Mouse (Mus musculus) forebrain, postnatal 0 days (tissue): ENCODE results near the gene Rab4a. TPM values are rescaled to one million over a fixed set of nuclear protein-coding genes. Genes with fewer than 3 reads are reported as not detected.

ENCODE experiments used
- ATAC-seq: fragments of 200-750 bp; cut with Nextera tagmentation; 2 replicates; pipeline ENCODE4 v1.8.0; 2017; ENCODE audit warnings: mild to moderate bottlenecking, moderate library complexity
- DNase-seq: peaks from one replicate; pipeline ENCODE4 v3.0.0-alpha.2; 2015
- H3K27ac ChIP-seq: fragments of 300-500 bp; sonication (generic); 2 replicates; pipeline ENCODE4 v1.5.1; 2014; ENCODE audit warnings: low read depth, mild to moderate bottlenecking, antibody characterized with exemption, low read length, moderate library complexity, mixed read lengths
- H3K27me3 ChIP-seq: fragments of 300-500 bp; sonication (generic); 2 replicates; pipeline ENCODE4 v1.6.1; 2014; ENCODE audit warnings: mild to moderate bottlenecking, low read length, mixed read lengths; ENCODE audit not compliant: insufficient read depth
- H3K36me3 ChIP-seq: fragments of 300-500 bp; sonication (generic); 2 replicates; pipeline ENCODE4 v1.6.1; 2014; ENCODE audit warnings: mild to moderate bottlenecking, moderate library complexity; ENCODE audit not compliant: insufficient read depth
- H3K4me1 ChIP-seq: fragments of 300-500 bp; sonication (generic); 2 replicates; pipeline ENCODE4 v1.6.1; 2014; ENCODE audit warnings: antibody characterized with exemption; ENCODE audit not compliant: insufficient read depth
- H3K4me2 ChIP-seq: fragments of 300-500 bp; sonication (generic); 2 replicates; pipeline ENCODE4 v1.6.1; 2014; ENCODE audit warnings: low read depth, mild to moderate bottlenecking, moderate library complexity
- H3K4me3 ChIP-seq: fragments of 300-500 bp; sonication (generic); 2 replicates; pipeline ENCODE4 v1.5.1; 2014; ENCODE audit warnings: low read depth, low read length, mixed read lengths
- H3K9ac ChIP-seq: fragments of 300-500 bp; sonication (generic); 2 replicates; pipeline ENCODE4 v1.6.1; 2014; ENCODE audit warnings: mild to moderate bottlenecking
- H3K9me3 ChIP-seq: fragments of 300-500 bp; sonication (generic); 2 replicates; pipeline ENCODE4 v1.6.1; 2016; ENCODE audit warnings: low read length
- CTCF ChIP-seq: sonication (generic); IDR thresholded peaks from 2 replicates; pipeline ENCODE4 v1.5.1; 2016; ENCODE audit warnings: antibody characterized with exemption, control low read depth, low read depth
- WGBS: fragments of 180-500 bp; shearing (Covaris S2); extraction: QIAGEN DNeasy Blood & Tissue Kit; methylation state at CpG from one replicate; pipeline ENCODE4 v1.1.7; 2014; 5-methylcytosine and 5-hydroxymethylcytosine counted together
- polyA plus RNA-seq: library from polyadenylated mRNA; unstranded; fragments of >200 nt; fragmentation: Nextera tagmentation; extraction: Ambion mirVana; gene quantifications from 2 replicates; pipeline ENCODE4 v1.2.1, GENCODE M21; 2015
- total RNA-seq: library from RNA; depleted of rRNA; stranded (reverse); fragments of >200 nt; gene quantifications from 2 replicates; pipeline ENCODE4 v1.2.3, GENCODE M21; 2014

Gene Rab4a
- total and polyA plus RNA-seq, 2 experiments from 2014 or later, result 70.9 to 113 TPM

DNA sequence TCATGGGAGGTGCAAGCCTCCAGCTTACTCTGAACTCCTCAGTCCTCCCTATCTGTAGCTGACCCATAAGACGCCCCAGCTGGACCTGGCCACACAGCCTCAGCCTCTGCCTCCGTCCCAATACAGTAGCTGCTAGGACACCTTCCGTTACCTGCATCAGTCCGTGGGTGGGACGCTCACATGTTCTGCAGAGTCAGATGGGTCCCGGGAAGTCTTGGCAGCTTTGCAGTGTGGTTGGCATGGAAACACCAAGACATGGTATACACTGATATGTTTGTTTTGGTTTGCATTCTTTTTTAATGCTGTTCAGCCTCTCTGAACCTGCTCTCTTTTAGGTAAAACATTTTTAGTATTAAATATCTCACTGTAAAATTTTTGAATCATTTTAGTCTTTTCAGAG lies 30.6 kb downstream of the Rab4a start:
- WGBS, result 75% methylated on average over 6 of the region's 6 CpGs
- peaks cover 45% of the 10 kb centered on the region for H3K36me3 ChIP-seq

DNA sequence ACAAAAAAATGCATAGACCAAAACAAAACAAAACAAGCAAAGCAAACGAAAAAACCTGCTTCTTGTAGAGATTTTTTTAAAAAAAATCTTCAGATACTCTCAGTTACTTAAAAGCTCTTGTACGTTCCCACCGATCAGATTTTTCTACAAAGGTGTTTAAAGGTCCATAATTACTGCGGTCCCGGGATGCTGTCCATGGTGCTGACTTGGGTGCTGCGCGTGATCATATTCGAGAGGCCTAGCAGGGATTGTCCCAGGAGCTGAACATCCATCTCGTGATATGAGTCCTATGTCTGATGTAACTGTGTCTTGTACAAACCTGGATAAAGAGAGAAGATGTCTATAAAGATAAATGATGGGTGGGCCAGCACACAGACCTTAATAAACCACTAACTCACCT lies 32.7 kb downstream of the Rab4a start:
- DNase-seq (no peak), ATAC-seq (no peak)
- 83% methylated on average over 9 of the region's 9 CpGs for WGBS
- H3K9ac ChIP-seq, result no peak overlapping the region
- no peaks in the 10 kb centered on the region for H3K4me1 ChIP-seq
- no peak overlapping the region for H3K4me2 ChIP-seq
- no peak overlapping the region for H3K4me3 ChIP-seq
- no peak overlapping the region for H3K27ac ChIP-seq
- no peaks in the 10 kb centered on the region for H3K27me3 ChIP-seq
- no peak for TF ChIP-seq CTCF
- no peaks in the 10 kb centered on the region for H3K9me3 ChIP-seq
- peaks cover 36% of the 10 kb centered on the region for H3K36me3 ChIP-seq

More for the DNA sequence above, 30.6 kb downstream of the Rab4a start:
- no peak for TF ChIP-seq CTCF
- H3K4me3 ChIP-seq, result no peak overlapping the region
- H3K4me2 ChIP-seq, result no peak overlapping the region
- DNase-seq (no peak), ATAC-seq (no peak)
- no peaks in the 10 kb centered on the region for H3K9me3 ChIP-seq
- H3K4me1 ChIP-seq, result no peaks in the 10 kb centered on the region
- no peak overlapping the region for H3K9ac ChIP-seq
- no peaks in the 10 kb centered on the region for H3K27me3 ChIP-seq
- H3K27ac ChIP-seq, result no peak overlapping the region

DNA sequence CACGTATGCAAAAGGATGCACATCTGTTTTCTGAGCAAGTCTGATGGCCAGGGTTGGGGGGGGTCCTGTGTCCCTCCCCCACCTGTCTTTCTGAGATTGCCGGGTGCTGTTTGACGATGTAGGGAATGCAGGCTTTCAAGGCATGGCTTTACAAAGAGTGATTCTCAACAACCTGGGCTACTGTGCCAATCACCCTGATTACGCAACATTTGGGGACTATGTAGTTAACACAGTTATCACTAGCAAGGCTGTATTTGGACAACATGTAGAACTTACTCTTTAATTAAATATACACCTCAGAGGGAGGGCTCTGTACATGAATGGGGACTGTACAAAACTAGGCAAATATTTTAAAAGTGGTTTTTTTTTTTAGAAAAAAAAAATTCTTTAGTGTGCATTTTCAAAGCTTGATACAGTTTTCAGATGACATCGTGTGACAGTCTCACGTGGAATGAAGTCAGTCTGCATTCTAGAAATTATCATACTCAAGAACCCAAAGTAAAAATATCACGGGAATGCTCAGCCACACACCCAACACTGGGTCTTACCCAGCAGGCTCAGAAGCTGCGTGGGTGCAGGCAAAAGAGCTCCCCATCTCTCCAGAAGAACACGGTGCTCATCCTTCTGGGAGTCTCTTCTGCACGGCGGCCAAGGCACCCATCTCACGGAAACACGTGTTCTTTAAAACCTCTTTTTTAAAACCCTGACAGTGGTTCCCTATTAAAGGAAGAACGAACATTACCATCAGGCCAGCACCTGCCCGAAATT lies 35.0 kb downstream of the Rab4a start:
- ATAC-seq, result no peak

DNA sequence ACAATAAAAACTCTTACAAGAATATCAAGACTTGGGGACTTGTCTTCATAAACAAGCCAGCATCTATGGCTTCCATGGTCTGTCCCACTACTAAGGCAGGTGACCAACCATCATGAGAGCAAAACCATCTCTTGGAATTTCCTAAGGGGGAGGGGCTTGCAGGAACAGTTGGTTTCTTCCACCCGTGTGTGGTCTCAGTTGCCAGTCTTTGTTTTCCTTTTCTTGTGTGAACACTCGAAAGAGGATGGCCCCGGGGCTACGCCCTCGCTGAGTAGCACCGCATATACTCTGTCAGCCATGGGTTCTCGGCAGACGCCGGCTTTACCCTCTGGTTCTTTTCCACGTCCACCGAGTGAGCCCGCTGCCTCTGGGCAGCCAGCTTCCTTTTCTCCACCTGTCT lies 36.3 kb downstream of the Rab4a start:
- no peak overlapping the region for H3K27ac ChIP-seq
- no peaks in the 10 kb centered on the region for H3K9me3 ChIP-seq
- DNase-seq, result no peak

More for the DNA sequence above, 35.0 kb downstream of the Rab4a start:
- WGBS, result 87% methylated on average over 15 of the region's 15 CpGs
- no peak for DNase-seq
- peaks cover 17% of the 10 kb centered on the region for H3K36me3 ChIP-seq
- H3K4me1 ChIP-seq, result no peaks in the 10 kb centered on the region
- H3K4me2 ChIP-seq, result no peak overlapping the region
- no peak for TF ChIP-seq CTCF
- no peak overlapping the region for H3K9ac ChIP-seq
- no peak overlapping the region for H3K4me3 ChIP-seq
- H3K9me3 ChIP-seq, result no peaks in the 10 kb centered on the region
- H3K27me3 ChIP-seq, result no peaks in the 10 kb centered on the region
- no peak overlapping the region for H3K27ac ChIP-seq

DNA sequence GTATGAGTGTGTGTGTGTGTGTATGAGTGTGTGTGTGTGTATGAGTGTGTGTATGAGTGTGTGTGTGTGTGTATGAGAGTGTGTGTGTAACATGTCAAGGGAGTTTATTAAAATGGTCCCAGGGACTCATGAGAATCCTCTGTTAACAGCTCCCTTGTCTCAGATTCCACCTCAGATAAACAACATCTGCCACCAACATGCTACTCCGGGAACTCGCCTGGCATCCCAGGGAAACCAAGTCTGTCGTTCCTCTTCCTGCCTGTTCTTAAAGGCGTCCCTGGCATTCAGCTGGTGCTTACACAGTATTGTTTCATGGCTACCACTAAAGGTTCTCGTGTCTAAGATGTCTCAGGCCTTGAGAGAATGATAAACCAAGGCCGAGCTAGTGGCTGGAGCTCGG lies 38.6 kb downstream of the Rab4a start:
- H3K27ac ChIP-seq, result 0 out of 2 replicates have a peak overlapping the region, but pooled peaks have one; percentile 9
- H3K27me3 ChIP-seq, result no peaks in the 10 kb centered on the region
- H3K9ac ChIP-seq, result no peak overlapping the region
- H3K9me3 ChIP-seq, result no peaks in the 10 kb centered on the region
- H3K4me1 ChIP-seq, result no peaks in the 10 kb centered on the region
- no peak overlapping the region for H3K4me2 ChIP-seq
- DNase-seq, result peak; percentile 42
- peaks cover 8% of the 10 kb centered on the region; the same call in 1 of the 2 replicates for H3K36me3 ChIP-seq
- ATAC-seq, result peak; percentile 27; the same call in 1 of the 2 replicates
- H3K4me3 ChIP-seq, result no peak overlapping the region
- no peak for TF ChIP-seq CTCF
- 71% methylated on average over 7 of the region's 7 CpGs for WGBS

More for the DNA sequence above, 36.3 kb downstream of the Rab4a start:
- no peaks in the 10 kb centered on the region for H3K4me1 ChIP-seq
- no peak overlapping the region for H3K4me3 ChIP-seq
- no peak overlapping the region for H3K9ac ChIP-seq
- ATAC-seq, result no peak
- 85% methylated on average over 12 of the region's 12 CpGs for WGBS
- H3K4me2 ChIP-seq, result no peak overlapping the region
- H3K27me3 ChIP-seq, result no peaks in the 10 kb centered on the region
- TF ChIP-seq CTCF, result no peak
- H3K36me3 ChIP-seq, result peaks cover 14% of the 10 kb centered on the region

DNA sequence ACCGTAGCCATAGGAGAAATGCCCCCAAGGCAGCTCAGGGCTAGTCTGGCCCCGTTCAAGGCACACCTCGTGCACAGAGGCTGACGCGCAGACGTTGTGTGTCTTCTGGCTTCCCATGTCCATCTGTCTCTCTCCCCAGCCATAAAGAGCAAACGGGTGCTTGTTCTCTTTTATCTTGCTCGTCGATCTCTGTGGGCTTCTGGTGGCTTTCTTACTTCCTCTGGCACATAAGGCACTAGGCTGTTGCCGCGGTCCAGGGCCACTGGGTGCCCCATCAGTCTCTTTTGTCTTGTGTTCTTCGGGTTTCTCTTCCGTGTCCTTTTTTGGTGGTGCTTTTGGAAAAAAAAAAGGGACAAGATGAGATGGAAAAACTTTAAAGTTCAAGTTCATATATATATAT lies 39.3 kb downstream of the Rab4a start:
- no peak overlapping the region for H3K9ac ChIP-seq
- no peaks in the 10 kb centered on the region for H3K27me3 ChIP-seq
- H3K4me2 ChIP-seq, result no peak overlapping the region
- ATAC-seq (no peak), DNase-seq (no peak)
- no peak for TF ChIP-seq CTCF
- H3K4me1 ChIP-seq, result no peaks in the 10 kb centered on the region
- no peak overlapping the region for H3K4me3 ChIP-seq
- no peaks in the 10 kb centered on the region for H3K9me3 ChIP-seq
- WGBS, result 89% methylated on average over 13 of the region's 13 CpGs
- H3K36me3 ChIP-seq, result peaks cover 8% of the 10 kb centered on the region; the same call in 1 of the 2 replicates
- no peak overlapping the region for H3K27ac ChIP-seq

DNA sequence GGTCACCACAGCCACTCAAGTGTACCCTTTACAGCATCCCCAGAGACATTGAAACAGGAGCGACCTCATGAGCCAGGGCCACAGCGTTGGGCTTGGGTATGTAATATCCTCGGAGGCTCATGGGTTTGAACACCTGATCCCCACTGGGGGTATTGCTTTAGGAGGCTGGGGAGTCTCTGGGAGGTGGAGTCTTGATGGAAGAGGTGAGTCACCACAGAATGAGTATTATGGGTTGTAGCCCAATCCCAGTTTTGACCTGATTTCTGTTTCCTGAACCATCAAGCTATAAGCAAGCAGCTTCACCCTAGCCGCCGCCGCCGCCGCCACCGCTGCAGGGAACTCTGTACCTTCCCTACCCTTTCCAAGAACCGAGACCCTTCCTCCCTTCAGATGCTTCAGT lies 40.2 kb downstream of the Rab4a start:
- Histone ChIP-seq H3K27me3 (no peaks in the 10 kb centered on the region), H3K36me3 (peaks cover 8% of the 10 kb centered on the region; the same call in 1 of the 2 replicates), H3K9ac (no peak overlapping the region), H3K27ac (no peak overlapping the region), H3K4me1 (no peaks in the 10 kb centered on the region), H3K4me2 (no peak overlapping the region), H3K9me3 (no peaks in the 10 kb centered on the region), H3K4me3 (no peak overlapping the region)
- no peak for ATAC-seq
- TF ChIP-seq CTCF, result no peak
- WGBS, result 94% methylated on average over 10 of the region's 10 CpGs
- DNase-seq, result no peak
